Mouse (Mus musculus) heart, postnatal 0 days (tissue): ENCODE results near the gene Cib1.

Experiments
- CTCF ChIP-seq: IDR thresholded peaks from 2 replicates; pipeline ENCODE4 v1.5.1; 2016; ENCODE audit warnings: antibody characterized with exemption, control low read depth, low read depth
- EP300 ChIP-seq: IDR thresholded peaks from 2 replicates; pipeline ENCODE4 v1.6.1; 2016; ENCODE audit warnings: antibody characterized with exemption, low read depth

DNA sequence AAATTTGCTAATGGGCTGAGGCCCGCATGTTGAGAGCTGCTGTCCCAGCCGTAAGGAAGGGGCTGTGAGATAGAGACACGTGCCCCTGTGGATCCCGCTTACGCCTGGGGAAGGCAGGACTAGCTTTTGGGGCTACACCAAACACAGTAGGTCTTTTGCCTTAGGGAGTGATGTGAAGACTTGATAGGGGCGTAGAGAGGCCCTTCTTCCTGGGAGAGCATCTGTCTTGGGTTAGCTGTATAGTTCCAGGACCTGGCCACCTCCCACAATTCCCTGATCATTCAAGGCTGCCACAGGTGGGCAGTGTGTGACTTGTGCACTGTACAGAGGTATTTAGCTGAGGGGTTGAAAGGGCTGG is 32.0 kb downstream of the Cib1 start:
- TF ChIP-seq CTCF = 0 out of 2 replicates have a peak, but pooled peaks have one; percentile 3
- no peak for TF ChIP-seq EP300
